Mouse (Mus musculus) stomach, postnatal 0 days (tissue): ENCODE measurements at regions not wholly inside any gene's neighbourhood (a gene's known extent, or its start where the extent isn't known, plus 50 kb on each side); places are given as distances from the start of the nearest gene placed in this dataset.

Source experiments
- ATAC-seq: fragments of 200-750 bp; cut with Nextera tagmentation; 2 replicates; pipeline ENCODE4 v1.8.0; 2017; ENCODE audit not compliant: low FRiP score, low TSS enrichment
- DNase-seq: peaks from one replicate; pipeline ENCODE4 v3.0.0-alpha.2; 2016; ENCODE audit warnings: low spot score
- H3K27ac ChIP-seq: fragments of 300-500 bp; sonication (generic); replicated peaks from 2 replicates; pipeline ENCODE4 v1.5.1; 2014; ENCODE audit warnings: mild to moderate bottlenecking, control low read depth
- H3K27me3 ChIP-seq: fragments of 300-500 bp; sonication (generic); 2 replicates; pipeline ENCODE4 v1.6.1; 2014; ENCODE audit warnings: low read length; ENCODE audit not compliant: control insufficient read depth, insufficient read depth
- H3K36me3 ChIP-seq: fragments of 300-500 bp; sonication (generic); 2 replicates; pipeline ENCODE4 v1.6.1; 2014; ENCODE audit warnings: low read length, mixed read lengths; ENCODE audit not compliant: control insufficient read depth, insufficient read depth
- H3K4me1 ChIP-seq: fragments of 300-500 bp; sonication (generic); replicated peaks from 2 replicates; pipeline ENCODE4 v1.6.1; 2014; ENCODE audit warnings: antibody characterized with exemption; ENCODE audit not compliant: control insufficient read depth, insufficient read depth
- H3K4me2 ChIP-seq: fragments of 300-500 bp; sonication (generic); replicated peaks from 2 replicates; pipeline ENCODE4 v1.6.1; 2014; ENCODE audit warnings: low read depth, mild to moderate bottlenecking, control low read depth, moderate library complexity
- H3K4me3 ChIP-seq: fragments of 300-500 bp; sonication (generic); 2 replicates; pipeline ENCODE4 v1.5.1; 2014; ENCODE audit warnings: low read depth, low read length, control low read depth
- H3K9ac ChIP-seq: fragments of 300-500 bp; sonication (generic); 2 replicates; pipeline ENCODE4 v1.6.1; 2014; ENCODE audit warnings: mild to moderate bottlenecking, low read length, control low read depth, mixed read lengths
- H3K9me3 ChIP-seq: fragments of 300-500 bp; sonication (generic); 2 replicates; pipeline ENCODE4 v1.6.1; 2016; ENCODE audit warnings: low read length; ENCODE audit not compliant: control insufficient read depth
- CTCF ChIP-seq: IDR thresholded peaks from 2 replicates; pipeline ENCODE4 v1.5.1; 2016; ENCODE audit warnings: antibody characterized with exemption, low read depth, mild to moderate bottlenecking, moderate library complexity
- EP300 ChIP-seq: optimal IDR thresholded peaks from 2 replicates; pipeline ENCODE3; 2016; ENCODE audit warnings: antibody characterized with exemption
- WGBS: fragments of 180-500 bp; shearing (Covaris S2); extraction: QIAGEN DNeasy Blood & Tissue Kit; methylation state at CpG from one replicate; pipeline ENCODE4 v1.1.7; 2014; 5-methylcytosine and 5-hydroxymethylcytosine counted together

DNA sequence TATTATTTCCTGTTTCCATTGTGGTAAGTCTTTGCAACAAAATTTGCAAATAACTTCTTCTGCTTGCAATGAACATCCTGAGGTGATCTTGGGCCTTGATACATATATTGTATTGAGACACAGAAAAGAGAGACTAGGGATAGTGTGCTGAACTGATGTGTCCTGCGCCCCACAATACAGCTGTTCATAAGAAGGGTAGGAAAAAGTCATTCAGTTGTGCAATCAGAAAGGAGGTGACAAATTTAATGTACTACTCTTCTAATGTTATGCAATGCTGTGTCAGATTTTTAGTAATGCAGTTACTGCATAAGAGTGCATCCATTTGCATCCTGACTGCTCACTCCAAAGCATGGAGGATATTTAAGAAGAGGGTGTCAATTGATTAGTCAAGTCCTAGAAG is 543.5 kb downstream of the Flrt2 start:
- no peak for ATAC-seq
- no peaks in the 10 kb centered on the region for H3K27me3 ChIP-seq
- H3K9ac ChIP-seq = no peak overlapping the region
- H3K4me2 ChIP-seq = no peak overlapping the region
- H3K9me3 ChIP-seq = no peaks in the 10 kb centered on the region
- no peak for TF ChIP-seq EP300
- TF ChIP-seq CTCF = no peak
- H3K4me3 ChIP-seq = no peak overlapping the region
- H3K27ac ChIP-seq = no peak overlapping the region
- H3K36me3 ChIP-seq = no peaks in the 10 kb centered on the region
- DNase-seq = no peak
- WGBS = 95% methylated on average over 1 of the region's 1 CpGs
- H3K4me1 ChIP-seq = no peaks in the 10 kb centered on the region

DNA sequence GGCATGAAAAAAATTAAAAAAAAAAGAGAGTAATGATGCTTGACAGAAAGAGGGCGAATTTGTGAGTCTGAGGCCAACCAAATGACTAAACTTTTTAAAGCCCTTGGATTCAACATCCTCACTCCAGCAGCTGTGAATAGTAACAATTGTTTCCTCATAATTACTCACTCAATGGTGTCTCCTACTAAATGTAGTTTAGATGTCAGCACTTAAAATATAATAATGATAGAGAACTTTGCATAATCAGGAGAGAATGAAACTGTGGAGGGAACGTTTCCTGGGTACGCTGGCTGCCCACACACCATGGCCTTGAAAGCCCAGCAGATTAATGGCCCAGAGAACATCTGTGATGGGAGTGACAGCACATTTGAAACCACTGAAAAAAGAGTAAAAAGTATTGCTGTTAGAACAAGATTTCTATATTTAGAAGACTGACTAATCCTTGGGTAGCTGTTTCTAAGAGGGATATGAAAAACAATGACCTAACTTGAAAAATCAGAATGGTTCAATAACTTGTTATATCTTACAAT is 544.0 kb downstream of the Flrt2 start:
- H3K27me3 ChIP-seq = no peaks in the 10 kb centered on the region
- ATAC-seq = no peak
- no peak overlapping the region for H3K4me2 ChIP-seq
- no peaks in the 10 kb centered on the region for H3K36me3 ChIP-seq
- H3K4me1 ChIP-seq = no peaks in the 10 kb centered on the region
- DNase-seq = no peak
- no peak overlapping the region for H3K9ac ChIP-seq
- H3K27ac ChIP-seq = no peak overlapping the region
- H3K4me3 ChIP-seq = no peak overlapping the region
- 56% methylated on average over 3 of the region's 3 CpGs for WGBS
- H3K9me3 ChIP-seq = no peaks in the 10 kb centered on the region
- TF ChIP-seq CTCF (no peak), EP300 (no peak)

DNA sequence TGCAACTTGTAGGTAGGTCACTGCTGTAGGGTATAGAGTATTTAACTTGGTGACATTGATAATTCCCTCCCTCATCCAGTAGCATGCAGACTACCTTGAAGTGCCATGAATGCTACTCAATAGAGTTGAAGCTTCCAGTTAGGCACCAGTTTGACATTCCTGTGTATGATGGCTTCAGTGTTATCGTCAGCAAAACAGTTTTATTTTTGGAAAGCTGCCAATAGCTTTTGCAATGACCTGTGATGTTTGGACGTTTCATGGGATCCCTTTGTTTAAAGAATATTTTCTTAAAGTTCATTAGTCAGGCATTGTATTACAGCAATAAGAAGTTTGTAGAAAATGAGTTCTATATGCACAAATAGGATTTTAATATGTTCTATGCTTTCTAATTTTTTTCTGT is 547.6 kb downstream of the Flrt2 start:
- H3K9me3 ChIP-seq = no peaks in the 10 kb centered on the region
- H3K4me2 ChIP-seq = no peak overlapping the region
- H3K27me3 ChIP-seq = no peaks in the 10 kb centered on the region
- DNase-seq = no peak
- 26% methylated on average over 2 of the region's 2 CpGs for WGBS
- H3K9ac ChIP-seq = no peak overlapping the region
- H3K4me3 ChIP-seq = no peak overlapping the region
- no peak for ATAC-seq
- H3K4me1 ChIP-seq = no peaks in the 10 kb centered on the region
- no peaks in the 10 kb centered on the region for H3K36me3 ChIP-seq
- no peak overlapping the region for H3K27ac ChIP-seq
- no peak for TF ChIP-seq CTCF
- no peak for TF ChIP-seq EP300

DNA sequence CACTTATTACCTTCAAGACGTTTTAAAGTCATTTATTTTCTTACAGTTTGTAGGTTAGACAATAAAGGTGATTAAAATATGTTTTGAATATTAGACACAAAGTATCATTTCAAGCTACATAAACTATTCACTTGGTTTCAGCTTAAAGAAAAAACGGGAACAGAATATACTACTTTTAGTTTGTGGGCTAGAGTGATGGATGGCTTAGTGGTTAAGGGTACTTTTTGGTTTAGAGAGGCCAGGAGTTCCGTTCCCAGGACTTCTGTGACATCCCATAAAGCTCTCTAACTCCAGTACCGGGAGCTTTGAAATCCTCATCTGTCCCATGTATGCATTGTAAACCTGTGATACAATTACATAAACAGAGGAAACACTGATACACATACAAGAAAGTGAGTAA is 570.0 kb downstream of the Flrt2 start:
- H3K27me3 ChIP-seq = no peaks in the 10 kb centered on the region
- no peak overlapping the region for H3K27ac ChIP-seq
- WGBS = 50% methylated on average over 4 of the region's 4 CpGs
- no peaks in the 10 kb centered on the region for H3K4me1 ChIP-seq
- no peaks in the 10 kb centered on the region for H3K9me3 ChIP-seq
- no peak for DNase-seq
- TF ChIP-seq CTCF (no peak), EP300 (no peak)
- H3K36me3 ChIP-seq = no peaks in the 10 kb centered on the region
- H3K4me3 ChIP-seq = no peak overlapping the region
- ATAC-seq = no peak
- no peak overlapping the region for H3K9ac ChIP-seq
- no peak overlapping the region for H3K4me2 ChIP-seq

DNA sequence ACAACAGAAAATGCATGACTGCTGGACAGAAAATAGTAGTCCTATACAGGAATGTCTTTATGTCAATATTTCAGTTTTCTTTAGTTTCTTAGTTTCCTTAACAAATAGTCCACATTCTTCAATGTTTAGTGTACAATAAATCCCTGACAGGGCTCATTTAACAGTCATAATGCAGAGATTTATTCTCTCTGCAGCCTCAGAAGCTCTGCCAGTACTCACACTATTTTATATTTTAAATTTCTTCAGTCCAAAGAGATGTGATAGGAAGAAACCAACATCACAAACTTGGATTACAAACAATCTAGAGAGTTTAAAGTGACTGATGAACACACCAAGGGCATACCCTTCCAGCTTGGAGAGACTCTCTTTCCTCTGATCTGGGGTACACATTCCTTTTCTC is 583.9 kb downstream of the Flrt2 start:
- H3K36me3 ChIP-seq = no peaks in the 10 kb centered on the region
- no peak for DNase-seq

DNA sequence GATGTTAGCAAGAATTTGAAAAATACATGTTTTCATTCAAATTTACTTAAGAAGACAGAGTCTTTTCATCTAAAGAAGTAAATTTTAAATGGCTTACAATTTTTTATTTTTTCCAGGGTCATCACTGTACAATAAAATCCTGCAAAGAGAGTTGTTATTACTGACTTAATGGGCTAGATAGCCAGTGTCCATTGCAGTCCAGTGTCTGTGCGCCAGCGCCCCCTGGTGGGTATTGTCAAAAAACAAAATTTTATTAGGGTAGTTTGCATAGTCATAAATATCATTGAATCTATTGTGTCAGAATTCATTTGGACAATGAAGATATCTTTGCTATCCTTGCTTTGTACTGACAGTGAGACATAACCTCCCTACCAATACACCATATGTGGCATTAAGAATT is 619.1 kb downstream of the Flrt2 start:
- WGBS = 1% methylated on average over 2 of the region's 2 CpGs
- H3K27me3 ChIP-seq = no peaks in the 10 kb centered on the region
- no peak overlapping the region for H3K27ac ChIP-seq
- DNase-seq (peak; percentile 41), ATAC-seq (no peak)
- no peaks in the 10 kb centered on the region for H3K4me1 ChIP-seq
- no peak overlapping the region for H3K4me3 ChIP-seq
- H3K9ac ChIP-seq = no peak overlapping the region
- no peak for TF ChIP-seq EP300
- peak; percentile 74 for TF ChIP-seq CTCF
- H3K9me3 ChIP-seq = no peaks in the 10 kb centered on the region
- H3K36me3 ChIP-seq = no peaks in the 10 kb centered on the region
- no peak overlapping the region for H3K4me2 ChIP-seq

More for the DNA sequence above, 583.9 kb downstream of the Flrt2 start:
- H3K9ac ChIP-seq = no peak overlapping the region
- no peak for ATAC-seq
- H3K27me3 ChIP-seq = no peaks in the 10 kb centered on the region
- no peak overlapping the region for H3K4me2 ChIP-seq
- no peak overlapping the region for H3K27ac ChIP-seq
- H3K4me1 ChIP-seq = no peaks in the 10 kb centered on the region
- TF ChIP-seq EP300 (no peak), CTCF (no peak)
- H3K4me3 ChIP-seq = no peak overlapping the region
- H3K9me3 ChIP-seq = no peaks in the 10 kb centered on the region
